Mouse (Mus musculus): ENCODE measurements around the gene Cplx1.
"Not testable (repeated sequence)": the region's sequence is repeated elsewhere in the genome, so short reads cannot be mapped to it uniquely, and the experiment has no call there.

Gene Cplx1

GRCm38 (mm10) chr5:108516655-108517054, 33.2 kb downstream of the Cplx1 start:
- DNase-seq (ENCODE audit: low read depth, low spot score): no peak

DNA sequence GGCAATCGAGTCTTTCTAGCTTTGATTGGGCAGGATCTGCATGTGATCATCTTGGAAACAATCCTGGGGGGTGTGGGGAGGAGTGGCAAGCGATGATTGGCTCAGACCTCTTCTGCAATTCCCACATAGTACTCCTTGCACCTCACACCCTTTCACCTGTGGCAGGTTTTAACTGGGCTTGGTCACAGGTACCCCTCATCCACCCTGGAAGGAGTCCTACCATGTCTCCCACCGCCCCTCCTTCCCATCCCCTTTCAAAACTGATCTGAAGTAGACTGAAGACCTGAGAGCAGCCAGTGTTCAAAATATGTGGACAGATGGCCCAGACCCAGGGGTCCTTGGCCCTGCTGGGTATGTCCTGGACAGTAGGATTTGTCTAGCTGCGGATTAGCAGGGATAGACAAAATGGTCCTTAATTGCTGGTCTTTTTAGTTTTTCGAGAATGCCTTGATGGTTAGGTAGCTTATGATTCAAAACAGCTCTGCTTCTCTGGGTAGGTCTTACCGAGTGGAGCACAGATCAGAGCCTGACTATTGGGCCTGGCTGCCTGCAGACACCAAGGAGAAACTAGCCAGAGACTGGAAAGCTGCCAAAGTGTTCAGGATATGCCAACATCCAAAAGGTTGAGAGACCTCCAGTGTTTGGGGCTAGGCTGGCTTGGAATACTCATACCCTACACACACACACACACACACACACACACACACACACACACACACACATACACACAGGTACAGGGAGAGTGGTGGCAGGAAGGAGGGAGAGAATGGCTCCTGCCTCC, 34.1 kb downstream of the Cplx1 start:
- DNase-seq (ENCODE audit: low read depth, low spot score): no peak

DNA sequence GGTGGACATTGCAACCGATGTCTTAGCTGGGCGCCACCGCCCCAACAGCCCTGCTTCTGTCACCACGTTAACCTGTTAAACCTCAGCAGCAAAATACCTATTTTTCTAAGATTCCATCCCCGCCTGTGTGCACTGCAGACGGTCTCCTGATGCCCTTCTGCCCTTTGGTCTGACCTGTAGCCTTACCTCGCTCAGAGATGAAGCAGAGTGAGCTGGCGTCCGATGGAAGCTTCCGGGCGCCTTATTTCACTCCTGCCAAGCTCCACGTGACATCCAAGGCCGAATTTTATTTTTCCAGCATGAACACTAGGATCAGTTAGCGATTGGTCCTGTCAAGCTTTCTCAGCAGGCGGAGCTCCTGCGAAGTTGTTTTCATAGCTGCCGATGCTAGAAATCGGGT, 47.5 kb downstream of the Cplx1 start:
- DNase-seq (ENCODE audit: low read depth, low spot score): no peak

DNA sequence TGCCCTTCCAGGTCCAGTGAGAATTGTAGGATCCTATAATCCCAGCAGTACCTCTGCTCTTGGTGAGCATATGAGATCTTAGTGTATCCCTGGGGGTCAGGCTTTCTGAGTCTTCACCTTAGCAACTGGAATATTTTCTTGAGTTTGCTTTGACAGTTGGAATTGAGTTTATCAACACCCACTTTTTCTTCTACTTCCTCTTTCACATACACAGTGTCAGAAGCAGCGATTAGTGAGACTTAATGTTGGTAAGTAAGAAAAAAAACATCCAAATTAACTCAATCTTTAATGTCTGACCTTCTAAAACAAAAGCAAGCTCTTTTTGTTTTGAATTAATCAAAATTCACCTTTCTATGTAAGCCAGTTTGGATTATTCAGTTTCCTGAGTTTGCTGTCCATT, 48.3 kb downstream of the Cplx1 start:
- DNase-seq (ENCODE audit: low read depth, low spot score): peak; percentile 33

- DNase-seq (ENCODE audit: low read depth, low spot score): not testable (repeated sequence)
Measured at GRCm38 (mm10) chr5:108486148-108486547, 63.7 kb downstream of the Cplx1 start.

DNA sequence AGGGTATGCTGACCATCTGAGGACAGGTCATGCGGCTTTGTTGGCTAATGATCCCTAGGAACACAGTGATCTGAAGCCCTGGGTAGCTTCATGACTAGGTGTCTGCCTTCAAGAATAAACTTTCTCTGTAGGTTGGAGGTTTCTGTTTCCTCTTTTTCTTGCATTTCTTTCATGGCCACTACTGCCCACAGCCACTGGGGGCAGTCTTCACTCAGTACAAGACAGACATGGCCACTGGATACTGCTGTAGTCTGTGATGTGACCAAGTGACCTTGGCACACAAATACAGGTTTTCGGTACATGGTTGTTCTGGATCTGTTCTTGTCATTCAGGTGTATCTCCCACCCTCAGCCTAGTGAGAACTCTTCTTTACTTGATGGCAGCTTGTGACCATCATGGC, 64.6 kb downstream of the Cplx1 start:
- peak; percentile 75 for DNase-seq (ENCODE audit: low read depth, low spot score)

GRCm38 (mm10) chr5:108483006-108483405, 66.8 kb downstream of the Cplx1 start:
- DNase-seq (ENCODE audit: low read depth, low spot score): no peak

DNA sequence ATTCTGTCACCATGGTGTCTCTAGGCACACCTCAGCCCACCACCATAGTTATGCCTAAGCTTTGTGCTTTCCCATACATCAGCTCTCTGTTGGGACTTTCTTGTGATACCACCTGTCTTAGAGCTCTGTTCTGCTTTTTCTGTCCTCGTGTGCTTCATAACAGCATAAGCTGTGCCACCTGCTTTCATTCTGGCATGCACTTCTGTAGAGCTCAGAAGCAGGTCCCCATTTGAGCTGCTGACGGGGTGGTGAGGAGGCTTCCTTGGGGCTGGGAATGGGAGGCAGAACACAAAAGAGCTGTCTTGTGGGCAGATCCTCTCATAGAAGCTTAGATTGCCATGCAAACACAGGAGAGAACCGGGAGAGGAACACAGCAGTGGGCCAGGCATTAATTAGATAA, 73.8 kb downstream of the Cplx1 start:
- no peak for DNase-seq (ENCODE audit: low read depth, low spot score)

- no peak for DNase-seq (ENCODE audit: low read depth, low spot score)
Measured at GRCm38 (mm10) chr5:108473737-108474136, 76.1 kb downstream of the Cplx1 start.

GRCm38 (mm10) chr5:108469617-108470016, 80.2 kb downstream of the Cplx1 start:
- DNase-seq (ENCODE audit: low read depth, low spot score): no peak
